Mouse (Mus musculus): ENCODE results near the gene Kcnma1.

DNA sequence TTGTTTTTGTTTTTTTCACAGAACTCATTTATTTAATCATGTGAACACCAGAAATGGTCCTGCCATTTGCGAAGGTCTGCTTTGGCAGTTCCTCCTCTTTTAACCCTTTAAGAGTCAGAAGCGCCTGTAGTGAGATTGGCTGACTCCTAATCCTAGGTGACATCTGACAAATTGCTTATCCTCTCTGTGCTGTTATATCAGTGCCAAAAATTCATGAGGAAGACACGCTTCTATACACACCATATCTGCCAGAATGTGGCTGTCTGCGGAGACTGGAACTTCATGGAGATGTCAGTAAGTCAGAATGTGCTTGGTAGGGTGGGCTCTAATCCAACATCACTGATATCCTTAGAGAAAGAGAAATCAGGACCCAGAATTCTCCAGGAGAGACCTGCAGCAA is 157.3 kb downstream of the Kcnma1 start:
- TF ChIP-seq CTCF (IDR thresholded peaks at IDR 0.05 in 2 of 3, conservative IDR thresholded peaks at IDR 0.05 in 1 of 3; ENCODE audit: control insufficient read depth in 1 of 3, insufficient read depth in 1 of 3, low read depth in 2 of 3, low read length in 3 of 3, poor library complexity in 1 of 3, severe bottlenecking in 1 of 3) (no peak), ZNF384 (IDR thresholded peaks at IDR 0.05; ENCODE audit: low read depth, low read length) (no peak), POLR2A (IDR thresholded peaks at IDR 0.05; ENCODE audit: control insufficient read depth in 1 of 2, insufficient read depth in 1 of 2, low read depth in 1 of 2, low read length in 2 of 2, poor library complexity in 1 of 2) (no peak), NELFE (IDR thresholded peaks at IDR 0.05; ENCODE audit: low read depth, low read length) (no peak), ETS1 (IDR thresholded peaks at IDR 0.05; ENCODE audit: low read depth, low read length) (no peak), MYC (IDR thresholded peaks at IDR 0.05; ENCODE audit: low read depth, low read length) (no peak), E2F4 (IDR thresholded peaks at IDR 0.05; ENCODE audit: borderline replicate concordance, low read depth, low read length) (no peak), TAL1 (IDR thresholded peaks at IDR 0.05; ENCODE audit: low read length) (no peak), SMC3 (IDR thresholded peaks at IDR 0.05; ENCODE audit: low read depth, low read length) (no peak), EP300 (IDR thresholded peaks at IDR 0.05; ENCODE audit: low read depth in 1 of 2, low read length in 2 of 2) (no peak), MAX (IDR thresholded peaks at IDR 0.05; ENCODE audit: low read length) (no peak), USF1 (IDR thresholded peaks at IDR 0.05; ENCODE audit: low read depth, low read length) (no peak), CHD2 (IDR thresholded peaks at IDR 0.05; ENCODE audit: low read length) (no peak), POLR2AphosphoS2 (IDR thresholded peaks at IDR 0.05; ENCODE audit: low read length) (no peak)

Data from MEL (cell line).